18 mouse cellular contexts compared by ENCODE assay signal in genomic region chrX:160384748-160385501, GRCm38 (mm10). TPM values are rescaled to one million over a fixed set of nuclear protein-coding genes. Genes with fewer than 3 reads are reported as not detected.
DNase-seq lines count a peak whose midpoint lies in the region; ATAC-seq and TF ChIP-seq lines count a peak whose summit lies in the region.
"Had no signal": no experiment of that assay in that cellular context is flagged by ENCODE, and none has a peak within 500 bp of the region (broad histone marks: within the 10 kb centered on the region; RNA-seq: fewer than 3 reads in every experiment).

No protein-coding gene starts in this region.

- no peaks in the 10 kb centered on the region for H3K79me2 ChIP-seq in myocyte (ENCODE audit: control insufficient read depth, insufficient read depth)

- H3K27ac ChIP-seq in liver, embryonic 11.5 days (ENCODE audit: low read depth, low read length), result no peak overlapping the region
- H3K27ac ChIP-seq in limb, embryonic 10.5 days, result no peak overlapping the region
- H3K27ac ChIP-seq: limb, embryonic 15.5 days; midbrain, embryonic 12.5 days had no signal

- no peak overlapping the region for H3K4me2 ChIP-seq in liver, embryonic 11.5 days
- H3K4me2 ChIP-seq in myocyte (ENCODE audit: low read depth), result no peak overlapping the region
- H3K4me2 ChIP-seq: heart, embryonic 11.5 days; limb, embryonic 15.5 days; midbrain, embryonic 12.5 days had no signal

- WGBS in liver, embryonic 11.5 days, result 71% methylated on average over 6 of the region's 6 CpGs
- 89% methylated on average over 6 of the region's 6 CpGs for WGBS in limb, embryonic 10.5 days

- no peaks in the 10 kb centered on the region for H3K4me1 ChIP-seq in liver, embryonic 11.5 days (replicated peaks; ENCODE audit: control insufficient read depth, insufficient read depth, low read length)
- H3K4me1 ChIP-seq in limb, embryonic 10.5 days, result no peaks in the 10 kb centered on the region
- H3K4me1 ChIP-seq: limb, embryonic 15.5 days; midbrain, embryonic 12.5 days had no signal

- H3K27me3 ChIP-seq in liver, embryonic 11.5 days (replicated peaks; ENCODE audit: control insufficient read depth, insufficient read depth, low read length), result peaks cover 2% of the 10 kb centered on the region
- no peaks in the 10 kb centered on the region for H3K27me3 ChIP-seq in myocyte (ENCODE audit: control insufficient read depth, insufficient read depth, insufficient read length)
- H3K27me3 ChIP-seq in limb, embryonic 10.5 days (ENCODE audit: low read depth, poor library complexity, severe bottlenecking), result peaks cover 86% of the 10 kb centered on the region

- TF ChIP-seq POLR2A in myocyte (IDR thresholded peaks at IDR 0.05; ENCODE audit: insufficient read length, low read depth), result no peak

- H3ac ChIP-seq in myocyte (ENCODE audit: control insufficient read depth, insufficient read length), result no peak overlapping the region

- ATAC-seq in liver, embryonic 11.5 days (replicated peaks; ENCODE audit: low FRiP score), result peak; percentile 91
- ATAC-seq in cerebellum, adult (ENCODE audit: insufficient number of reproducible peaks, low FRiP score, low TSS enrichment), result no peak

- no peaks in the 10 kb centered on the region for H3K9me3 ChIP-seq in liver, embryonic 11.5 days (ENCODE audit: control insufficient read depth, low read length)
- H3K9me3 ChIP-seq in limb, embryonic 10.5 days (replicated peaks), result no peaks in the 10 kb centered on the region
- H3K9me3 ChIP-seq: limb, embryonic 15.5 days; midbrain, embryonic 12.5 days had no signal

- no peaks in the 10 kb centered on the region for H3K36me3 ChIP-seq in liver, embryonic 11.5 days (ENCODE audit: control insufficient read depth, insufficient read depth, low read length)
- no peaks in the 10 kb centered on the region for H3K36me3 ChIP-seq in myocyte (ENCODE audit: control insufficient read depth, insufficient read depth)
- H3K36me3 ChIP-seq in limb, embryonic 10.5 days, result no peaks in the 10 kb centered on the region
- H3K36me3 ChIP-seq: limb, embryonic 15.5 days; midbrain, embryonic 12.5 days had no signal

- no peak overlapping the region for H3K4me3 ChIP-seq in liver, embryonic 11.5 days (ENCODE audit: low read depth, low read length)
- H3K4me3 ChIP-seq in myocyte, result no peak overlapping the region
- no peak overlapping the region for H3K4me3 ChIP-seq in limb, embryonic 10.5 days
- H3K4me3 ChIP-seq: erythroblast, embryonic 14.5 days; limb, embryonic 15.5 days; midbrain, embryonic 12.5 days had no signal

- peak; percentile 3 to 11 for DNase-seq in heart, adult 18-20 months
- no peak for DNase-seq in heart, postnatal 4 days
- peak; percentile 2 for DNase-seq in adrenal gland, postnatal 25 days
- no peak for DNase-seq in liver, embryonic 11.5 days (ENCODE audit: low spot score)
- no peak for DNase-seq in cerebellum, postnatal 36 days
- DNase-seq in limb, embryonic 10.5 days (ENCODE audit: low spot score), result no peak
- DNase-seq: cerebellum, adult 2 months; gastrocnemius, postnatal 10 days; heart, postnatal 36 days; lung, postnatal 14 days; right cerebral cortex, postnatal 25 days; thymus, postnatal 4 days had no signal

- no peak overlapping the region for H3K9ac ChIP-seq in liver, embryonic 11.5 days (ENCODE audit: low read depth, low read length)
- H3K9ac ChIP-seq: limb, embryonic 15.5 days; midbrain, embryonic 12.5 days had no signal

TF ChIP-seq in myocyte, 11 proteins besides CTCF, POLR2A, EP300 and RAD21:
- TF ChIP-seq CEBPB (IDR thresholded peaks at IDR 0.05; ENCODE audit: insufficient read depth, poor library complexity, severe bottlenecking), result peak; percentile 35; the same call in 1 of the 2 replicates
- TF ChIP-seq MYOG (IDR thresholded peaks at IDR 0.05; ENCODE audit: control insufficient read depth in 1 of 3, insufficient read depth in 1 of 3, insufficient read length in 2 of 3, low read depth in 2 of 3), result no peak

RNA-seq across cellular contexts. Expression of gene Adgrg2, which starts 5.6 kb away (rescaled TPM):
- total RNA-seq in heart, adult 18-20 months (2021), result 1 to 10 TPM in 1 of 2 experiments, under 1 TPM in 1; 0.87 to 1.3 TPM
- 1 to 10 TPM in 1 of 2 experiments, under 1 TPM in 1; 0.64 to 1.3 TPM for total RNA-seq in heart, postnatal 4 days (2021)
- total RNA-seq in adrenal gland, postnatal 25 days (2021), result 1.8 and 2.0 TPM in 2 replicates
- polyA plus RNA-seq in liver, embryonic 11.5 days (2014; fragmentation: Nextera tagmentation; extraction: Ambion mirVana), result 0.11 and 0.47 TPM in 2 replicates
- 1.7 TPM for polyA plus RNA-seq in myocyte (2012; fragmentation: generic; extraction: Trizol)
- 0.06 and 0.36 TPM in 2 replicates for polyA plus RNA-seq in limb, embryonic 10.5 days (2016; fragmentation: Nextera tagmentation; extraction: Ambion mirVana)
- polyA plus RNA-seq: erythroblast, embryonic 14.5 days had no signal

Comparison
In these comparisons a context has a peak if more than half of its experiments do, and no peak if none do; other contexts are left out.
1. DNase-seq: peak in heart, adult 18-20 months (2 of 2) and adrenal gland, postnatal 25 days (single experiment); none in heart, postnatal 4 days (single experiment), liver, embryonic 11.5 days (single experiment), cerebellum, postnatal 36 days (0 of 2) and limb, embryonic 10.5 days (single experiment).